Mouse (Mus musculus): ENCODE data around the gene Fkbp5. TPM values are rescaled to one million over a fixed set of nuclear protein-coding genes. Genes with fewer than 3 reads are reported as not detected.

Fkbp5 gene
- polyA plus RNA-seq, 1 experiment from 2014 or later, result 26.9 TPM

DNA sequence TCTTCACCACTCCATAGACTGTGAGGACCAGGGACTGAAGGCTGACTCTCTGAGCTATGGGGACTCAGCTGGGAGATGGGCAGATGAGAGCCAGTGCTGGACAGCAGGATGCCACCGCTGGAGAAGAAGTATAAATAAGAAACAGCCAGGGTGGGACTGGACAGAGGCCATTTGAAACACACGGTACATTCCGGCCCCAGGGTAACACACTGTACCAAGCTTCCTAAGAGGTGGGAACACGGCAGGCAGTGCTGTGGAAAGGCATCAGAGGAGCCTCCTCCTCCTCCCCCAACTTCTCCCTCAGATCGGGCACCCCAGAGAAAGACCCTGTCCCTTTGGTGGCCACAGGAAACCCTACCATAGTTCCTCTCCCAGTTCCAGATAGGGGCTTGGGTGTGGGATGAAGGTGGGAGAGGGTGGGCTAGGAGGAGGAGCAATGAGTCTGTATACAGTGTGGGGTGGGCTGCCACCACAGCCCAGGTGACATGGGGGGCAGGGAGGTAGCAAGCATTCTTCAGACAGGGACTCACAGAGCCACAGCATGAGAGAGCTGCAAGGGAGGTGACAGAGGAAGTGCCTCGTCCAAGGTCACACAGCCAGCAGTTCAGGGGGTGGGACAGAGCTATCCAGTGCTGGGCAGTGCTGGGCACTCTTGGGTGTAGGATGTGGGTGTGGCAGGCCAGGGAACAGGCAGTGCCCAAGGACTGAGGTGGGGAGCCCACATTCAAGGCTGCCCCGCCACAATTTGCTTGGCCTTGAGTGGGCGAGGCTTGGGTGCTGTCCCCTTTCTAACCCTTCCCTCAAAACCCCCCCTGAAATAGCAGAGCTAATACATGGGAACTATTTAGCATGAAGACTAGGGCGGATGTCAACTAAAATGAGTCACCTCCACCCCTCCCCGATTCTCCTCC, 1.6 kb downstream of the Fkbp5 start:
- H3K9ac ChIP-seq (replicated peaks; ENCODE audit: low read depth), result no peak overlapping the region
- H3K27me3 ChIP-seq (replicated peaks; ENCODE audit: insufficient read depth, low read length), result no peaks in the 10 kb centered on the region
- ATAC-seq, result peak; percentile 55
- 33% methylated on average over 10 of the region's 10 CpGs for WGBS
- peak overlapping the region; percentile 73 for H3K4me2 ChIP-seq (replicated peaks; ENCODE audit: low read depth, low read length)
- H3K9me3 ChIP-seq (ENCODE audit: low read length), result no peaks in the 10 kb centered on the region
- TF ChIP-seq CTCF (IDR thresholded peaks at IDR 0.05), result no peak
- peak; percentile 98 for TF ChIP-seq EP300 (IDR thresholded peaks at IDR 0.05)
- no peaks in the 10 kb centered on the region for H3K36me3 ChIP-seq (ENCODE audit: insufficient read depth, low read length)
- H3K27ac ChIP-seq (ENCODE audit: low read length), result peak overlapping the region; percentile 97
- DNase-seq (ENCODE audit: low spot score), result peak; percentile 90
- peaks cover 51% of the 10 kb centered on the region for H3K4me1 ChIP-seq (ENCODE audit: insufficient read depth, low read depth, low read length)
- 0 out of 2 replicates have a peak overlapping the region, but pooled peaks have one; percentile 1 for H3K4me3 ChIP-seq (ENCODE audit: low read depth, low read length)

DNA sequence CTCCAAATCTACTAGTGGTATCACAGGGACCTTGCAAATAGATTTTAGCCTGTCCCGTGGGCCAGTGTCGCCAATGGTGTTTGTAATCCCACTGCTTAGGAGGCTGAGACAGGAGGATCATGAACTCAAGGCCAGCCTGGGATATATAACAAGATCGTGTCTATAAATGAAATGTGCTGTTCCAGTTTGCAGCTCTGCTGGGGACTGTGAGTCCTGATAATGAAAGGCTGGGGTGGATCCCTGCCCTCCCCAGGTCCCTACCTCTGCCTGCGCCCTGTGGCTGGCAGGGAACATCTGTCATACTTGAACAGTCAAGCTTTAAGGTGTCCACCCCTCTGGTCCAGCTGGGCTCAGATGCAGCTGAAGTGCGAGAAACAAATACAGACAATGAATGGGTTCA, 2.8 kb downstream of the Fkbp5 start:
- Histone ChIP-seq H3K27ac (ENCODE audit: low read length) (peak overlapping the region; percentile 82), H3K27me3 (replicated peaks; ENCODE audit: insufficient read depth, low read length) (no peaks in the 10 kb centered on the region), H3K4me2 (replicated peaks; ENCODE audit: low read depth, low read length) (no peak overlapping the region), H3K9ac (replicated peaks; ENCODE audit: low read depth) (no peak overlapping the region), H3K4me1 (ENCODE audit: insufficient read depth, low read depth, low read length) (peaks cover 55% of the 10 kb centered on the region), H3K9me3 (ENCODE audit: low read length) (no peaks in the 10 kb centered on the region), H3K36me3 (ENCODE audit: insufficient read depth, low read length) (no peaks in the 10 kb centered on the region), H3K4me3 (ENCODE audit: low read depth, low read length) (no peak overlapping the region)
- ATAC-seq (no peak), DNase-seq (ENCODE audit: low spot score) (no peak)
- TF ChIP-seq EP300 (IDR thresholded peaks at IDR 0.05) (no peak), CTCF (IDR thresholded peaks at IDR 0.05) (no peak)
- 73% methylated on average over 5 of the region's 5 CpGs for WGBS

DNA sequence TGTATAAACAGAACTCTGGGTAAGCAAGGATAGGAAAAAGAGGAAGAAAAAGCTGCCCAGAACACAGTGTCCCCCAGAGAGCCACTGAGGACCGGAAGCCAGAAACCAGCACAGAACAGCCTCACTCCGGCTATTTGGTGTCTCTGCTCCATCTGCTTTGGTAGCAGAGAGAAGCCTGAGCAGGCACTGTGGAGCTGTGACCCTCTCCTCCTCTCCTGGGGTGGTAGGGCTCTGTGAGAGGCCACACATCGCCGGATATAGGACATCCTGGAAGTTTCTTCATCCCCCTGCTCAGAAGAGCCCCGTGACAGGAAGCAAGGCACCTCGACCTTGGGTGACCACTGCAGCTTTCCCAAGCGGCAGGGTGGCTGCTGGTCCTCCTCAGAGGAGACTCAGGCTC, 3.5 kb downstream of the Fkbp5 start:
- no peak overlapping the region for H3K4me3 ChIP-seq (ENCODE audit: low read depth, low read length)
- no peaks in the 10 kb centered on the region for H3K27me3 ChIP-seq (replicated peaks; ENCODE audit: insufficient read depth, low read length)
- WGBS, result 39% methylated on average over 7 of the region's 7 CpGs
- peak overlapping the region; percentile 82 for H3K27ac ChIP-seq (ENCODE audit: low read length)
- H3K4me1 ChIP-seq (ENCODE audit: insufficient read depth, low read depth, low read length), result peaks cover 50% of the 10 kb centered on the region
- no peak overlapping the region for H3K4me2 ChIP-seq (replicated peaks; ENCODE audit: low read depth, low read length)
- TF ChIP-seq CTCF (IDR thresholded peaks at IDR 0.05) (no peak), EP300 (IDR thresholded peaks at IDR 0.05) (peak; percentile 87)
- H3K36me3 ChIP-seq (ENCODE audit: insufficient read depth, low read length), result no peaks in the 10 kb centered on the region; the same call in 1 of the 2 replicates
- no peak overlapping the region for H3K9ac ChIP-seq (replicated peaks; ENCODE audit: low read depth)
- H3K9me3 ChIP-seq (ENCODE audit: low read length), result no peaks in the 10 kb centered on the region
- no peak for ATAC-seq
- DNase-seq (ENCODE audit: low spot score), result peak; percentile 66

DNA sequence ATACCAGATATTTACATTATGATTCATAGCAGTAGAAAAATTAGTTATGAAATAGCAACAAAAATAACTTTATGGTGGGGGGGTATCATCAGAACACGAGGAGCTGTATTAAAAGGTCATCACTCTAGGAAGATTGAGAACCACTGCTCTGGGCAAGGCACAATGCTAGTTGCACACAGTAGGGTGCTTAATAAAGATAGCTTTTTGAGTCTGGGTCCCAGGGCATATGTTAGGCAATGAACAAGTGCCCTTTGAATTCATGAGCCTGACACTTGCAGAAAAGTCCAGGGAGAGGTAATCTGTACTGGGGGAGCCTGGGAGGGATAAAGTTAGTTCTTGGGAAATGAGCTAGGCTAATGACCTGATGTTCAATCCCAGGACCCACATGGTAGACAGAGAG, 4.0 kb downstream of the Fkbp5 start:
- H3K27me3 ChIP-seq (replicated peaks; ENCODE audit: insufficient read depth, low read length), result no peaks in the 10 kb centered on the region
- H3K4me1 ChIP-seq (ENCODE audit: insufficient read depth, low read depth, low read length), result peaks cover 47% of the 10 kb centered on the region
- WGBS, result 19% methylated on average over 1 of the region's 1 CpGs
- no peak overlapping the region for H3K9ac ChIP-seq (replicated peaks; ENCODE audit: low read depth)
- no peaks in the 10 kb centered on the region; the same call in 1 of the 2 replicates for H3K36me3 ChIP-seq (ENCODE audit: insufficient read depth, low read length)
- no peak for TF ChIP-seq CTCF (IDR thresholded peaks at IDR 0.05)
- TF ChIP-seq EP300 (IDR thresholded peaks at IDR 0.05), result no peak
- H3K4me2 ChIP-seq (replicated peaks; ENCODE audit: low read depth, low read length), result no peak overlapping the region
- no peak overlapping the region for H3K4me3 ChIP-seq (ENCODE audit: low read depth, low read length)
- no peaks in the 10 kb centered on the region for H3K9me3 ChIP-seq (ENCODE audit: low read length)
- H3K27ac ChIP-seq (ENCODE audit: low read length), result peak overlapping the region; percentile 82
- DNase-seq (ENCODE audit: low spot score), result no peak
- no peak for ATAC-seq

DNA sequence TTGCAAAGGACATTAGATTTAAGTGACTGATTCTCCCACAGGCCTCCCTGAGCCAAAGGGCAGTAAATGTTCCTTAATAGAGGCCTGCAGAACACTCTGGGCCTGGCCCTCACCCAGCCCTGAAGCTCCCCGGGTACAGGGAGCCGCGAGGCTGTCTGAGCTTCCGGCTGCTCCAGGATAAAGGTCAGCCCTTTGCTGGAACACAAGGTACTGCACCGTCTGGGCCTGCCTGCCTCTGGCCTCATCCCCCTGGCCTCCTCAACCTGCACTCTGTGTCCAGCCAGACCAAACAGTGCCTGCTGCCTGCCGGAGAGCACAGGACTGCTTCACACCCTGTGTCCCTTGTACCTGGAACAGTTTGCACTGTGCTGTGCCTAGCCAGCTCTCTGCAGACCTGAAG, 4.6 kb downstream of the Fkbp5 start:
- WGBS, result 26% methylated on average over 6 of the region's 6 CpGs
- ATAC-seq (peak; percentile 25), DNase-seq (ENCODE audit: low spot score) (peak; percentile 69)
- TF ChIP-seq EP300 (IDR thresholded peaks at IDR 0.05) (peak; percentile 65), CTCF (IDR thresholded peaks at IDR 0.05) (no peak)
- Histone ChIP-seq H3K27me3 (replicated peaks; ENCODE audit: insufficient read depth, low read length) (no peaks in the 10 kb centered on the region), H3K4me2 (replicated peaks; ENCODE audit: low read depth, low read length) (no peak overlapping the region), H3K9ac (replicated peaks; ENCODE audit: low read depth) (no peak overlapping the region), H3K4me3 (ENCODE audit: low read depth, low read length) (no peak overlapping the region), H3K4me1 (ENCODE audit: insufficient read depth, low read depth, low read length) (peaks cover 45% of the 10 kb centered on the region), H3K9me3 (ENCODE audit: low read length) (no peaks in the 10 kb centered on the region), H3K27ac (ENCODE audit: low read length) (peak overlapping the region; percentile 82), H3K36me3 (ENCODE audit: insufficient read depth, low read length) (no peaks in the 10 kb centered on the region; the same call in 1 of the 2 replicates)

DNA sequence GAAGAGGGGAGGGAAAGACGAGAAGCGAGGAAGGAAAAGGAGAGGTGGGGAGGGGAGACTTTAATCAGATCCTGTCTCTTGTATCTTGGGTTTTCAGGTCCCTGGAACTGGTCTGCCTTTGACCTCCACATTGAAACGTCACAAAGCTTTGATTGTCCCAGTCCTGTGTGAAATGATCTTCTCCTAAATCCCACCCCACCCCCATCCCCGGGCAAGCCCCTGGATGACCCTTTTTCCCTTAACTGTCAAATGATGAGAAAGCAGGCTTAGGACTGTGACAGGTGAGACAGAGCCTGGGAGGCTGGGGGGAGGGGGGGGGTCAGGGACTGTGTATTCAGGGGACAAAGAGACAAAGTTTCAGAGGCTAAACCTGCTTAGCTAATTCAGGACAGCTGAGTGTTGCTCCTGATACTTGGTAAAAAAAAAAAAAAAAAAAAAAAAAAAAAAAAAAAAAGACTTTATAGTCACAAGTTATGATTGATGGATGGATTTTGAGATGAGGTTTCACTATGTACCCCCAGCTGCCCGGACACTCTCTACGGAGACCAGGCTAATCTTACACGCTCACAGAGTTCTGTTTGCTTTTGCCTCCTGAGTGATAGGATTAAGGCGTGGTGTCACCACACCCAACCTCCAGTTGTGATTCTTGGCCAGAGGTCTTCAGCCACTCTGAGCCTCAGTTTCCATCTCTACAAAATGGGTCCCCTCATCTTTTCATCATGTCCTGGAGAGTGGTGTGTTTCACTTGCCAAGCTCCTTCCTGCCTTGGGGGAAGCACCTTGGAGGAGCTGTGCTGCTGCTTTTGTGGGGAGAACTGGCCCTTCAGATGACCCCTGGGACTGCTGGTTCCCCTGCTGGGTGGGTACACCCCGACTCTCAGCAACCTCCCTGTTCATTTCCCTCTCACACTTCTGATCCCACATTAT, 5.4 kb downstream of the Fkbp5 start:
- H3K4me2 ChIP-seq (replicated peaks; ENCODE audit: low read depth, low read length), result no peak overlapping the region
- DNase-seq (ENCODE audit: low spot score) (no peak), ATAC-seq (no peak)
- TF ChIP-seq EP300 (IDR thresholded peaks at IDR 0.05) (no peak), CTCF (IDR thresholded peaks at IDR 0.05) (no peak)
- H3K27ac ChIP-seq (ENCODE audit: low read length), result peak overlapping the region; percentile 82
- no peaks in the 10 kb centered on the region; the same call in 1 of the 2 replicates for H3K36me3 ChIP-seq (ENCODE audit: insufficient read depth, low read length)
- H3K4me1 ChIP-seq (ENCODE audit: insufficient read depth, low read depth, low read length), result peaks cover 42% of the 10 kb centered on the region
- no peak overlapping the region for H3K9ac ChIP-seq (replicated peaks; ENCODE audit: low read depth)
- no peaks in the 10 kb centered on the region for H3K27me3 ChIP-seq (replicated peaks; ENCODE audit: insufficient read depth, low read length)
- H3K9me3 ChIP-seq (ENCODE audit: low read length), result no peaks in the 10 kb centered on the region
- no peak overlapping the region for H3K4me3 ChIP-seq (ENCODE audit: low read depth, low read length)
- 36% methylated on average over 9 of the region's 9 CpGs for WGBS
